ENCODE assay signal across 24 mouse cellular contexts in the genomic region with DNA sequence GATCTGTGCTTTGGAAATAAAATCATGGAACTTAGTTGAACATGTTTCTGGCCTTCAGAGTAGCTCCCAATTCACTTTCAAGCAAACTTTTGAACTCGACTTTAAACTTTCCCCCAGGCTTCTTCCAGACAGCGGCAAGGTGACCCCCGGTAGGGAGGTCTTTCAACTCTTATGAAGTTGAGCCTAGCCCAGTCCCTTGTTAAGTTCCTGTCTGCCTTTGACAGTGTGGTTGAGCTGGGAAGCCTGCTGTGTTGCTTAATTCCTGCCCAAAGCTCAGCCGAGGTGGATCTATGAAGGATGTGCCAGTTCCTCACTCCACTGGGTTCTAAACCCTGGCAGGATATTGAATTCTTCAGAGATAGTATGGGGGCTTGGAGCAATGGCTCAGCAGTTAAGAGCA.
"Had no signal": no experiment of that assay in that cellular context is flagged by ENCODE, and none has a peak within 500 bp of the region (broad histone marks: within the 10 kb centered on the region; RNA-seq: fewer than 3 reads in every experiment).

No protein-coding gene starts in this region.

- DNase-seq: gastrocnemius, postnatal 14 days; gastrocnemius, postnatal 36 days; heart, adult 18-20 months; heart, postnatal 10 days; kidney, adult 11 months; kidney, adult 2 months; kidney, adult 9 months; kidney, postnatal 14 days; kidney, postnatal 36 days; layer of hippocampus, adult 9-11 months; layer of hippocampus, postnatal 36 days; left cerebral cortex, postnatal 4 days; liver, embryonic 13.5 days; liver, postnatal 0 days had no signal

- H3K9me3 ChIP-seq: heart, embryonic 10.5 days; hindbrain, embryonic 13.5 days; hindbrain, embryonic 15.5 days; kidney, embryonic 15.5 days; limb, embryonic 13.5 days; limb, embryonic 15.5 days; liver, embryonic 13.5 days; liver, embryonic 15.5 days had no signal

- H3K9ac ChIP-seq: hindbrain, embryonic 13.5 days; hindbrain, embryonic 15.5 days; kidney, embryonic 15.5 days; limb, embryonic 13.5 days; limb, embryonic 15.5 days; liver, embryonic 13.5 days; liver, embryonic 15.5 days; liver, postnatal 0 days had no signal

- H3K27me3 ChIP-seq: hindbrain, embryonic 13.5 days; hindbrain, embryonic 15.5 days; kidney, embryonic 15.5 days; limb, embryonic 13.5 days; limb, embryonic 15.5 days; liver, embryonic 13.5 days; liver, embryonic 15.5 days had no signal

- H3K36me3 ChIP-seq: hindbrain, embryonic 13.5 days; hindbrain, embryonic 15.5 days; liver, embryonic 15.5 days had no signal

- H3K4me2 ChIP-seq: hindbrain, embryonic 13.5 days; hindbrain, embryonic 15.5 days; kidney, embryonic 15.5 days; limb, embryonic 15.5 days; liver, embryonic 13.5 days; liver, embryonic 15.5 days had no signal

- ATAC-seq: hindbrain, postnatal 0 days; intestine, embryonic 16.5 days; liver, postnatal 0 days had no signal

- H3K4me3 ChIP-seq: heart, embryonic 10.5 days; hindbrain, embryonic 13.5 days; hindbrain, embryonic 15.5 days; kidney, embryonic 15.5 days; limb, embryonic 13.5 days; limb, embryonic 15.5 days; liver, embryonic 13.5 days; liver, embryonic 15.5 days had no signal

- H3K27ac ChIP-seq: heart, embryonic 10.5 days; hindbrain, embryonic 13.5 days; hindbrain, embryonic 15.5 days; hindbrain, postnatal 0 days; kidney, embryonic 15.5 days; kidney, postnatal 0 days; limb, embryonic 13.5 days; limb, embryonic 15.5 days; liver, embryonic 13.5 days; liver, embryonic 15.5 days had no signal
